Mouse (Mus musculus) left cerebral cortex, postnatal 4 days (tissue): Measurements from ENCODE around the gene Ccdc134. TPM values are rescaled to one million over a fixed set of nuclear protein-coding genes. Genes with fewer than 3 reads are reported as not detected.

Experiments used
- total RNA-seq, 2 experiments: library from RNA; stranded (reverse); gene quantifications; 2 replicates each; pipeline ENCODE4 v1.2.3; 2021

Ccdc134 gene
- total RNA-seq, 2 experiments from 2014 or later: 11.3 to 12.4 TPM

Other genes with a start within 250 kb of the Ccdc134 start
- 10 to 100 TPM; 45.7 to 48.1 TPM for gene Polr3h, start 201.7 kb upstream of the Ccdc134 start, total RNA-seq
- 100 to 1,000 TPM; 191 to 201 TPM for gene Csdc2, start 191.2 kb upstream of the Ccdc134 start, total RNA-seq
- gene Pmm1, start 167.0 kb upstream of the Ccdc134 start, total RNA-seq: 100 to 1,000 TPM; 138 to 140 TPM
- gene 1700029P11Rik, start 147.4 kb upstream of the Ccdc134 start, total RNA-seq: not detected
- gene Xrcc6, start 140.1 kb upstream of the Ccdc134 start, total RNA-seq: 10 to 100 TPM; 28.3 to 28.7 TPM
- 10 to 100 TPM; 64.8 to 72.7 TPM for gene Desi1, start 94.1 kb upstream of the Ccdc134 start, total RNA-seq
- 100 to 1,000 TPM; 123 to 130 TPM for gene Snu13, start 80.3 kb upstream of the Ccdc134 start, total RNA-seq
- gene 4930407I10Rik, start 68.8 kb upstream of the Ccdc134 start, total RNA-seq: not detected
- gene Mei1, start 57.9 kb upstream of the Ccdc134 start, total RNA-seq: under 1 TPM in 1 of 2 experiments, not detected in 1; 0.10 TPM
- 100 to 1,000 TPM; 233 to 234 TPM for gene Srebf2, start 19.3 kb downstream of the Ccdc134 start, total RNA-seq
- gene Shisa8, start 84.9 kb downstream of the Ccdc134 start, total RNA-seq: 1 to 10 TPM; 1.5 to 2.0 TPM
- 1 to 10 TPM in 1 of 2 experiments, under 1 TPM in 1; 0.46 to 1.1 TPM for gene Tnfrsf13c, start 96.4 kb downstream of the Ccdc134 start, total RNA-seq
- gene Cenpm, start 116.8 kb downstream of the Ccdc134 start, total RNA-seq: 1 to 10 TPM; 6.5 to 6.9 TPM
- gene 1500009C09Rik, start 124.5 kb downstream of the Ccdc134 start, total RNA-seq: 10 to 100 TPM; 70.9 to 77.4 TPM
- gene Sept3, start 147.0 kb downstream of the Ccdc134 start, total RNA-seq: 100 to 1,000 TPM; 666 to 687 TPM
- gene Wbp2nl, start 171.0 kb downstream of the Ccdc134 start, total RNA-seq: under 1 TPM in 1 of 2 experiments, not detected in 1; 0.24 TPM
- 10 to 100 TPM; 32.1 to 33.6 TPM for gene Naga, start 211.0 kb downstream of the Ccdc134 start, total RNA-seq
- 1 to 10 TPM; 1.1 to 1.2 TPM for gene Pheta2, start 211.0 kb downstream of the Ccdc134 start, total RNA-seq
- gene Smdt1, start 211.0 kb downstream of the Ccdc134 start, total RNA-seq: 100 to 1,000 TPM; 122 to 125 TPM
- gene Ndufa6, start 226.4 kb downstream of the Ccdc134 start, total RNA-seq: 100 to 1,000 TPM; 161 to 174 TPM